Mouse (Mus musculus): Measurements from ENCODE around the gene Frmd4a.

Frmd4a gene

GRCm38 (mm10) chr2:4339128-4339527 is 321.6 kb downstream of the Frmd4a start:
- DNase-seq (ENCODE audit: low spot score): no peak

- no peak for DNase-seq (ENCODE audit: low spot score)
Measured at GRCm38 (mm10) chr2:4339530-4340218, 322.2 kb downstream of the Frmd4a start.

- DNase-seq (ENCODE audit: low spot score): no peak
Measured at GRCm38 (mm10) chr2:4340378-4340777, 322.9 kb downstream of the Frmd4a start.

- no peak for DNase-seq (ENCODE audit: low spot score)
Measured at GRCm38 (mm10) chr2:4341141-4341540, 323.6 kb downstream of the Frmd4a start.

- DNase-seq (ENCODE audit: low spot score): no peak
Measured at GRCm38 (mm10) chr2:4342005-4342404, 324.5 kb downstream of the Frmd4a start.

- DNase-seq (ENCODE audit: low spot score): no peak
Measured at GRCm38 (mm10) chr2:4344411-4344810, 326.9 kb downstream of the Frmd4a start.

GRCm38 (mm10) chr2:4346232-4346631 is 328.7 kb downstream of the Frmd4a start:
- DNase-seq (ENCODE audit: low spot score): no peak

GRCm38 (mm10) chr2:4346953-4347352 is 329.4 kb downstream of the Frmd4a start:
- no peak for DNase-seq (ENCODE audit: low spot score)

GRCm38 (mm10) chr2:4347782-4348181 is 330.3 kb downstream of the Frmd4a start:
- DNase-seq (ENCODE audit: low spot score): no peak

- DNase-seq (ENCODE audit: low spot score): no peak
Measured at GRCm38 (mm10) chr2:4348509-4348908, 331.0 kb downstream of the Frmd4a start.

- no peak for DNase-seq (ENCODE audit: low spot score)
Measured at GRCm38 (mm10) chr2:4356812-4357384, 339.4 kb downstream of the Frmd4a start.

- no peak for DNase-seq (ENCODE audit: low spot score)
Measured at GRCm38 (mm10) chr2:4361981-4362834, 344.7 kb downstream of the Frmd4a start.

GRCm38 (mm10) chr2:4364908-4365307 is 347.4 kb downstream of the Frmd4a start:
- DNase-seq (ENCODE audit: low spot score): no peak

GRCm38 (mm10) chr2:4368544-4368943 is 351.0 kb downstream of the Frmd4a start:
- no peak for DNase-seq (ENCODE audit: low spot score)

GRCm38 (mm10) chr2:4370499-4370898 is 353.0 kb downstream of the Frmd4a start:
- no peak for DNase-seq (ENCODE audit: low spot score)

- DNase-seq (ENCODE audit: low spot score): no peak
Measured at GRCm38 (mm10) chr2:4371341-4371740, 353.8 kb downstream of the Frmd4a start.

GRCm38 (mm10) chr2:4378844-4379243 is 361.3 kb downstream of the Frmd4a start:
- no peak for DNase-seq (ENCODE audit: low spot score)

GRCm38 (mm10) chr2:4380435-4380834 is 362.9 kb downstream of the Frmd4a start:
- DNase-seq (ENCODE audit: low spot score): no peak

- no peak for DNase-seq (ENCODE audit: low spot score)
Measured at GRCm38 (mm10) chr2:4380926-4381325, 363.4 kb downstream of the Frmd4a start.

GRCm38 (mm10) chr2:4386468-4386867 is 369.0 kb downstream of the Frmd4a start:
- no peak for DNase-seq (ENCODE audit: low spot score)

- DNase-seq (ENCODE audit: low spot score): no peak
Measured at GRCm38 (mm10) chr2:4389330-4389729, 371.8 kb downstream of the Frmd4a start.

- DNase-seq (ENCODE audit: low spot score): no peak
Measured at GRCm38 (mm10) chr2:4391091-4391490, 373.6 kb downstream of the Frmd4a start.

GRCm38 (mm10) chr2:4391678-4392085 is 374.2 kb downstream of the Frmd4a start:
- no peak for DNase-seq (ENCODE audit: low spot score)
